Mouse (Mus musculus): ENCODE measurements at regions not wholly inside any gene's neighbourhood (a gene's known extent, or its start where the extent isn't known, plus 50 kb on each side); places are given as distances from the start of the nearest gene placed in this dataset.

DNA sequence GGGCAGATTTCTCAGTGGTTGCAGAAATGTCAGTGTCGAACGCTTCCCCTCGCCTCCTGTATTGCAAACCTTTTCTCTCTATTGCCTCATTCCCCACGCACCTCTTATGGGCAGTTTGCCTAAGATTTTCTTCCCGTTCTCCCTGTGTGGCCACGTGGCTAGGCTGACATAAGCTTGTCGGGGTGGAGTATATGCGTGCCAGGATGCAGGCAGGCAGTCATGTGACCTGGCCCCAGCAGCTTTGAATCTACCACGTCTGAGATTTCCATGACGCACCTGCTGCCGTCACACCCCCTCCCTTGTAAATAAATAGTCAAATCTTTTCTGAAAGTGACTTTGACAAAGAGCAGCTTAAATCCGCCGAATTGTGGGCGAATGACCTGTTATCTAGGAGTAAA lies 147.1 kb upstream of the Jade1 start:
- Histone ChIP-seq H3K4me1 (ENCODE audit: control insufficient read depth, insufficient read depth, low read length) (0 out of 2 replicates have a peak, but pooled peaks cover 2% of the 10 kb centered on the region), H3K9ac (ENCODE audit: low read depth, low read length) (no peak overlapping the region), H3K27me3 (ENCODE audit: control insufficient read depth, insufficient read depth, low read length) (no peaks in the 10 kb centered on the region), H3K4me3 (ENCODE audit: insufficient read depth, low read depth, low read length) (no peak overlapping the region), H3K27ac (replicated peaks; ENCODE audit: insufficient read depth, low read depth, low read length) (no peak overlapping the region), H3K36me3 (ENCODE audit: control insufficient read depth, insufficient read depth, low read length) (no peaks in the 10 kb centered on the region), H3K79me2 (ENCODE audit: control insufficient read depth, insufficient read depth, low read length) (no peaks in the 10 kb centered on the region)
- WGBS = 2% methylated on average over 14 of the region's 14 CpGs
- TF ChIP-seq CTCF (IDR thresholded peaks at IDR 0.05; ENCODE audit: low read depth, low read length) (no peak), POLR2A (IDR thresholded peaks at IDR 0.05; ENCODE audit: extremely low read depth, insufficient read depth, low read length) (no peak)
- DNase-seq (ENCODE audit: extremely low read depth, low read depth, low spot score) = peak; percentile 89

DNA sequence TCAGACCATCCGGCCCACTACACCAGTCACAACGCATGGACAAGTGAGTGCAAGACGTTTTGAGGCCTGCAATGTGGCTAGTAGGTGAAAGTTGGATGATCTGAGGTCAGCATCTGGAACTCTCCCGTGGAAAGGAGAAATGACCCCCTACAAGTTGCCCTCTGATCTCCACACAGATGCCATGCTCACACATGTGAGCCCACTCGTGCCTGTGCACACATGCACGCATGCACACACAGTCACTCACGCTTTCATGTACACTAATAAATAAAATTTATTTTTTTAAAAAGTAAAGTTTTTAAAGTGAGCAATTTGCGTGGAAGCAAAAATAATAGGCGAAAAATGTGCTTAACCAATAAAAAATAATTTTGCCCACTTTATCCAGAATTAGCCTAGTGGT lies 147.5 kb upstream of the Jade1 start:
- Histone ChIP-seq H3K27ac (replicated peaks; ENCODE audit: insufficient read depth, low read depth, low read length) (no peak overlapping the region), H3K36me3 (ENCODE audit: control insufficient read depth, insufficient read depth, low read length) (no peaks in the 10 kb centered on the region), H3K4me3 (ENCODE audit: insufficient read depth, low read depth, low read length) (no peak overlapping the region), H3K79me2 (ENCODE audit: control insufficient read depth, insufficient read depth, low read length) (no peaks in the 10 kb centered on the region), H3K4me1 (ENCODE audit: control insufficient read depth, insufficient read depth, low read length) (0 out of 2 replicates have a peak, but pooled peaks cover 2% of the 10 kb centered on the region), H3K27me3 (ENCODE audit: control insufficient read depth, insufficient read depth, low read length) (no peaks in the 10 kb centered on the region), H3K9ac (ENCODE audit: low read depth, low read length) (no peak overlapping the region)
- 83% methylated on average over 9 of the region's 9 CpGs for WGBS
- TF ChIP-seq CTCF (IDR thresholded peaks at IDR 0.05; ENCODE audit: low read depth, low read length) (no peak), POLR2A (IDR thresholded peaks at IDR 0.05; ENCODE audit: extremely low read depth, insufficient read depth, low read length) (no peak)
- no peak for DNase-seq (ENCODE audit: extremely low read depth, low read depth, low spot score)

DNA sequence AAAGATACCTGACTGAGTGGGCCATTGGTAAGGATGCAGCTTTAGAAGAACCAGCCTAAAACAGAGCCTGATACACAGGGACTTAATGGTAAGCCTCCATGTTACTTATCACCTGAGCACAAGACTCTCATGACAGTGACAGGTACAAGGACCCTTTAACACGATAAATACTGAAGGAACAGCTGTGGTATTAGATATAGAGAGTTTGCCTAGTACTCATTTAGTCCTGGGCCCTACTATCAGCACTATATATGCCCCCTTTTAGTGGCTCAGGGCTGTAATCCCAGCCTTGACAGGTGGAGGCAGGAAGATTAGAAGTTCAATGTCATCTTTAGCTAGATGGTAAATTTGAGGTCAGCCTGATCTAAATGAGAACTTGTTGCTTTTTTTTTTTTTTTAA lies 148.0 kb upstream of the Jade1 start:
- Histone ChIP-seq H3K4me3 (ENCODE audit: insufficient read depth, low read depth, low read length) (no peak overlapping the region), H3K9ac (ENCODE audit: low read depth, low read length) (no peak overlapping the region), H3K4me1 (ENCODE audit: control insufficient read depth, insufficient read depth, low read length) (0 out of 2 replicates have a peak, but pooled peaks cover 2% of the 10 kb centered on the region), H3K27ac (replicated peaks; ENCODE audit: insufficient read depth, low read depth, low read length) (no peak overlapping the region), H3K36me3 (ENCODE audit: control insufficient read depth, insufficient read depth, low read length) (no peaks in the 10 kb centered on the region), H3K79me2 (ENCODE audit: control insufficient read depth, insufficient read depth, low read length) (no peaks in the 10 kb centered on the region), H3K27me3 (ENCODE audit: control insufficient read depth, insufficient read depth, low read length) (no peaks in the 10 kb centered on the region)
- DNase-seq (ENCODE audit: extremely low read depth, low read depth, low spot score) = no peak
- WGBS = 93% methylated on average over 1 of the region's 1 CpGs
- no peak for TF ChIP-seq POLR2A (IDR thresholded peaks at IDR 0.05; ENCODE audit: extremely low read depth, insufficient read depth, low read length)
- no peak for TF ChIP-seq CTCF (IDR thresholded peaks at IDR 0.05; ENCODE audit: low read depth, low read length)

DNA sequence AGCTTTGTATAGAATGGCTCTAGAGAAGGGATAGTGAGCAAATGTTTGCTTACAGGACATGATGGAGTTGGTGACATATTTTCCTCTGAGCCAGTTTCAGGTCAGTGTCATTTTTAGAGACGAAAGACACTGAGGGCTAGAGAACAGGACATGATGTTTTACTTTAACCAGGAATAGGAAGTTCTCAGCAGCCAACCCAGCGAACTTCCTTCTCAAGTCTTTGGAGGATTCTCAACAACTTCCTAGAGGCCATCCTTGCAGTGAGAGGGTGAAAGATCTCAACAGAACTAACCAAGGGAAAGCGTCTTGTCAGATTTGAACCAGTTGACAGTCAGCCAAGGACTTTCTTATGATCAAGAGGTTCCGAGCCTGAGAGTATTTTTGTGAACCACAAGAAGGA lies 153.7 kb upstream of the Jade1 start:
- H3K36me3 ChIP-seq (ENCODE audit: control insufficient read depth, insufficient read depth, low read length) = no peaks in the 10 kb centered on the region
- WGBS = 74% methylated on average over 4 of the region's 4 CpGs
- H3K4me3 ChIP-seq (ENCODE audit: insufficient read depth, low read depth, low read length) = no peak overlapping the region
- no peaks in the 10 kb centered on the region for H3K27me3 ChIP-seq (ENCODE audit: control insufficient read depth, insufficient read depth, low read length)
- DNase-seq (ENCODE audit: extremely low read depth, low read depth, low spot score) = no peak
- H3K9ac ChIP-seq (ENCODE audit: low read depth, low read length) = no peak overlapping the region
- TF ChIP-seq CTCF (IDR thresholded peaks at IDR 0.05; ENCODE audit: low read depth, low read length) (no peak), POLR2A (IDR thresholded peaks at IDR 0.05; ENCODE audit: extremely low read depth, insufficient read depth, low read length) (no peak)
- H3K4me1 ChIP-seq (ENCODE audit: control insufficient read depth, insufficient read depth, low read length) = no peaks in the 10 kb centered on the region
- H3K79me2 ChIP-seq (ENCODE audit: control insufficient read depth, insufficient read depth, low read length) = no peaks in the 10 kb centered on the region
- no peak overlapping the region for H3K27ac ChIP-seq (replicated peaks; ENCODE audit: insufficient read depth, low read depth, low read length)

DNA sequence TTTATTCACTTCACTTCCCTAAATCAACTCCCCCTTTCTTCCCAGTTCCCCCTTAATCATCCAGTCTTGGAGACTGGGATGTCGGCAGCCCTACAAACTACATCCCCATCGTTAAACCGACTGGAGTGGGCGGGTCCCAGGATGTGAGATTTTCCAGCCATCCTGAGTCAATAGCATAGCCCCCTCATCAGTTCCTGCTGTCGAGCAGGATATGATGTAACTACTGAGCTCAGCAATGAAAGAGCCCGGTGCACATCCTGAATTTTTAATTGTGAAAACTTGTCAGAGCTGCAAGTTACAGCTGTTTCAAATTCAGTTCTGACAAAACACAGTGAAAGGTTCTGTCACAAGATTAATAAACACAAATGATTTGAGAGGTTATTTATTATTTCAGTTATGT lies 165.7 kb upstream of the Jade1 start:
- no peak for DNase-seq (ENCODE audit: extremely low read depth, low read depth, low spot score)
- 56% methylated on average over 6 of the region's 6 CpGs for WGBS
- Histone ChIP-seq H3K4me1 (ENCODE audit: control insufficient read depth, insufficient read depth, low read length) (no peaks in the 10 kb centered on the region), H3K27me3 (ENCODE audit: control insufficient read depth, insufficient read depth, low read length) (no peaks in the 10 kb centered on the region), H3K4me3 (ENCODE audit: insufficient read depth, low read depth, low read length) (no peak overlapping the region), H3K9ac (ENCODE audit: low read depth, low read length) (no peak overlapping the region), H3K79me2 (ENCODE audit: control insufficient read depth, insufficient read depth, low read length) (no peaks in the 10 kb centered on the region), H3K27ac (replicated peaks; ENCODE audit: insufficient read depth, low read depth, low read length) (no peak overlapping the region), H3K36me3 (ENCODE audit: control insufficient read depth, insufficient read depth, low read length) (no peaks in the 10 kb centered on the region)
- TF ChIP-seq POLR2A (IDR thresholded peaks at IDR 0.05; ENCODE audit: extremely low read depth, insufficient read depth, low read length) = no peak
- no peak for TF ChIP-seq CTCF (IDR thresholded peaks at IDR 0.05; ENCODE audit: low read depth, low read length)

DNA sequence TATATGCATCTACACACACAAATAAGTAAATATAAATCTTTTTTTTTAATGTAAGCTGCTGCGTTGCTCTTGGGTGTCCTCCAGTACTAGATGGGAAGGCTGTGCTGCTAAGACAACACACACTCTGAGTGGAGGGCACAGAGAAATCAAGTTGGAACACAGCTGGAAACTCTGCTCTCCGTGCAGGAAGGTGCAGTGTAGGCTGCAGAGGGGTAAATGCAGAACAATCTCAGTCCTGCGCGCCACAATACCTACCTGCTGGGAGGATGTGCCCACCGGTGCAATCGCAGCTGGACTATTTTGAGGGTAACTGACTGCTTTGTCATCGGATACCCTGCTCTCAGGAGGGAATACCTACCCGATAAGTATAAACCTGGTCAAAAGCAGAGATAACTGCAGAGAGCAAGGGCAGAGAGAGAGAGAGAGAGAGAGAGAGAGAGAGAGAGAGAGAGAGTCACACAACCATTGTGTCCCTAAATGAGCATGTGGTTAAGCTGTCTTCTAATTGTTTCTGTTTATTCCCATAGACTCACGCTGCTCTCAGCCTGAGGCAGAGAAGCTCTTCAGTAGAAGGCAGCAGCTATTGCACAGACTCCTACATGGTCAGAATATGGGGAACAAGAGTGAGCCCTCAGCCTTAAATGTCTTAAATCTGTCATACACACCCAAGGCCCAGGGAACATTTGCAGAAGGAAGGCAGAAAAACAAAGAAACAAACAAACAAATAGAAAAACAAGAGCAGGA lies 167.9 kb upstream of the Jade1 start:
- no peak overlapping the region for H3K4me3 ChIP-seq (ENCODE audit: insufficient read depth, low read depth, low read length)
- no peaks in the 10 kb centered on the region; the same call in 1 of the 2 replicates for H3K4me1 ChIP-seq (ENCODE audit: control insufficient read depth, insufficient read depth, low read length)
- DNase-seq (ENCODE audit: extremely low read depth, low read depth, low spot score) = no peak
- no peaks in the 10 kb centered on the region for H3K79me2 ChIP-seq (ENCODE audit: control insufficient read depth, insufficient read depth, low read length)
- H3K27ac ChIP-seq (replicated peaks; ENCODE audit: insufficient read depth, low read depth, low read length) = no peak overlapping the region
- WGBS = 90% methylated on average over 9 of the region's 9 CpGs
- no peaks in the 10 kb centered on the region for H3K36me3 ChIP-seq (ENCODE audit: control insufficient read depth, insufficient read depth, low read length)
- TF ChIP-seq POLR2A (IDR thresholded peaks at IDR 0.05; ENCODE audit: extremely low read depth, insufficient read depth, low read length) (no peak), CTCF (IDR thresholded peaks at IDR 0.05; ENCODE audit: low read depth, low read length) (no peak)
- H3K27me3 ChIP-seq (ENCODE audit: control insufficient read depth, insufficient read depth, low read length) = no peaks in the 10 kb centered on the region
- H3K9ac ChIP-seq (ENCODE audit: low read depth, low read length) = no peak overlapping the region
